Mouse (Mus musculus) liver, embryonic 14.5 days (tissue): ENCODE results near the gene Steap4. TPM values are rescaled to one million over a fixed set of nuclear protein-coding genes. Genes with fewer than 3 reads are reported as not detected.
A peak's percentile ranks its signal among the peaks of the same experiment; 100 is the strongest.
"Not testable (repeated sequence)": the region's sequence is repeated elsewhere in the genome, so short reads cannot be mapped to it uniquely, and the experiment has no call there.

Experiments
- ATAC-seq: fragments of 200-750 bp; cut with Nextera tagmentation; 2 replicates; pipeline ENCODE4 v1.8.0; 2017; ENCODE audit warnings: moderate number of reproducible peaks, mild to moderate bottlenecking, moderate library complexity; ENCODE audit not compliant: insufficient read depth
- DNase-seq, 3 experiments: peaks; one replicate each; pipeline ENCODE4 v3.0.0-alpha.2; 2012 to 2013; ENCODE audit warnings: low read depth in 3 of 3, low spot score in 3 of 3
- H3K27ac ChIP-seq: fragments of 300-500 bp; sonication (generic); 2 replicates; pipeline ENCODE4 v1.5.1; 2014; ENCODE audit warnings: moderate library complexity, mild to moderate bottlenecking, control low read depth, inconsistent platforms
- H3K27me3 ChIP-seq: fragments of 300-500 bp; sonication (generic); 2 replicates; pipeline ENCODE4 v1.6.1; 2014; ENCODE audit warnings: mild to moderate bottlenecking, low read length, moderate library complexity; ENCODE audit not compliant: control insufficient read depth, insufficient read depth
- H3K36me3 ChIP-seq: fragments of 300-500 bp; sonication (generic); replicated peaks from 2 replicates; pipeline ENCODE4 v1.6.1; 2014; ENCODE audit warnings: low read depth; ENCODE audit not compliant: control insufficient read depth, insufficient read depth
- H3K4me1 ChIP-seq, 2 experiments: fragments of 200-500 bp in 1 of 2; fragments of 300-500 bp in 1 of 2; sonication (generic) in 1 of 2; replicated peaks; 2 replicates each; pipeline ENCODE4 v1.6.1; 2012 to 2014; ENCODE audit warnings: antibody characterized with exemption in 1 of 2, inconsistent platforms in 1 of 2, low read length in 1 of 2; ENCODE audit not compliant: control insufficient read depth in 2 of 2, insufficient read depth in 2 of 2
- H3K4me2 ChIP-seq: fragments of 300-500 bp; sonication (generic); 2 replicates; pipeline ENCODE4 v1.6.1; 2014; ENCODE audit warnings: low read depth, mild to moderate bottlenecking, control low read depth, moderate library complexity
- H3K4me3 ChIP-seq, 2 experiments: fragments of 200-500 bp in 1 of 2; fragments of 300-500 bp in 1 of 2; sonication (generic) in 1 of 2; 2 replicates each; pipeline ENCODE4 v1.5.1; 2012 to 2014; ENCODE audit warnings: low read depth in 2 of 2, low read length in 2 of 2, mild to moderate bottlenecking in 2 of 2, control low read depth in 1 of 2, inconsistent platforms in 1 of 2, moderate library complexity in 1 of 2; ENCODE audit not compliant: insufficient read depth in 1 of 2
- H3K9ac ChIP-seq: fragments of 300-500 bp; sonication (generic); replicated peaks from 2 replicates; pipeline ENCODE4 v1.6.1; 2014; ENCODE audit warnings: mild to moderate bottlenecking, control low read depth, moderate library complexity
- H3K9me3 ChIP-seq: fragments of 300-500 bp; sonication (generic); 2 replicates; pipeline ENCODE4 v1.6.1; 2016; ENCODE audit warnings: low read length, mixed read lengths; ENCODE audit not compliant: control insufficient read depth
- CTCF ChIP-seq: IDR thresholded peaks from 2 replicates; pipeline ENCODE4 v1.5.1; 2016; ENCODE audit warnings: antibody characterized with exemption, low read depth, control low read depth
- EP300 ChIP-seq: IDR thresholded peaks from 2 replicates; pipeline ENCODE4 v1.6.1; 2016; ENCODE audit warnings: antibody characterized with exemption, low read depth
- WGBS: fragments of 180-500 bp; shearing (Covaris S2); extraction: QIAGEN DNeasy Blood & Tissue Kit; methylation state at CpG from one replicate; pipeline ENCODE4 v1.1.7; 2014; ENCODE audit not compliant: insufficient replicate concordance; 5-methylcytosine and 5-hydroxymethylcytosine counted together
- polyA plus RNA-seq, 2 experiments: library from polyadenylated mRNA; depleted of rRNA in 1 of 2; stranded (reverse) in 1 of 2; unstranded in 1 of 2; fragments of >200 nt; fragmentation: Nextera tagmentation in 1 of 2; extraction: Ambion mirVana in 1 of 2; gene quantifications; 2 replicates each; pipeline versions ENCODE4 v1.2.1 to v1.2.3; 2012 to 2014

The Steap4 gene
- polyA plus RNA-seq, 2 experiments = 2.0 to 4.5 TPM

DNA sequence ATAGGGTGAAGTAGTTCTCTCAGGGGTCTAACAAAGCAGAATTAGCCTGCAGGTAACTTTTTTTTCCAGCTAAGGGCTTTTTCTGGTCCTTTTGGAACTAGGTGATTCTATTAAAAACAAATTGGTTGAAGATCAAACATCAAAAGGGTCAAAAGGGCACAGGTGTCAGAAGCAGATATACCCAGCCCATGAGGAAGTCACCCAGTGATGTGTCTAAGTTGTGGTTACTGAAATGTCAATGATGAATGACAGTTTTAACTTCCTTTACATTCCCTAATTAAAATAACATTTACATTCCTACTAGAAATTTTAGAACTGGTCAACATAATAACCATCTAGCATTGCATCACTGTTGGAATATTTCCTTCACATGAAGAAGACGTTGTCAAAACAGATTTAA lies 27.7 kb downstream of the Steap4 start:
- DNase-seq (no peak), ATAC-seq (no peak)
- no peak overlapping the region for H3K4me2 ChIP-seq
- H3K4me1 ChIP-seq = no peaks in the 10 kb centered on the region
- WGBS = 32% methylated on average over 1 of the region's 1 CpGs
- H3K4me3 ChIP-seq = no peak overlapping the region
- no peaks in the 10 kb centered on the region for H3K27me3 ChIP-seq
- no peak overlapping the region for H3K9ac ChIP-seq
- no peaks in the 10 kb centered on the region for H3K36me3 ChIP-seq
- TF ChIP-seq EP300 (no peak), CTCF (no peak)
- no peak overlapping the region for H3K27ac ChIP-seq
- H3K9me3 ChIP-seq = no peaks in the 10 kb centered on the region

DNA sequence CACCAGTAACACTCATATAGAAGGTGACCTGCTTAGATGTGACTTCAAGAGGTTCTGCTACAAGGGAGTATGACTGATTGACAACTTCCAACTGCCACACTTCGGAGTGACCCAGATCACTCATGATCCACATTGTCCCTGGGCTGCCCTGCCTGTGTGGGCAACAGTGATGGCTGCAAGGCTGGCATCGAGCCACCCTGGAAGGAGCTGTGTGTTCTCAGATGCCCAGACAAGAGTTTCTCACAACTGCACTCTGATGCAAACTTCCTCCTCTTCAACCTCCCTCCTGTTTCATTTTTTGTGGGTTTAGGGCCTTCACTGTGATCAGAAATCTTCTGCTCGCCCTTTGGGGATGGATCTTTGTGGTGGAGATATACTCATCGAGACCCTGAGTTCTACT lies 28.2 kb downstream of the Steap4 start:
- no peak for DNase-seq
- Histone ChIP-seq H3K4me2 (no peak overlapping the region), H3K4me1 (no peaks in the 10 kb centered on the region), H3K27me3 (no peaks in the 10 kb centered on the region), H3K36me3 (no peaks in the 10 kb centered on the region), H3K4me3 (no peak overlapping the region), H3K9ac (no peak overlapping the region), H3K9me3 (no peaks in the 10 kb centered on the region), H3K27ac (no peak overlapping the region)
- TF ChIP-seq CTCF (no peak), EP300 (no peak)
- WGBS = 19% methylated on average over 4 of the region's 4 CpGs
- ATAC-seq = no peak

DNA sequence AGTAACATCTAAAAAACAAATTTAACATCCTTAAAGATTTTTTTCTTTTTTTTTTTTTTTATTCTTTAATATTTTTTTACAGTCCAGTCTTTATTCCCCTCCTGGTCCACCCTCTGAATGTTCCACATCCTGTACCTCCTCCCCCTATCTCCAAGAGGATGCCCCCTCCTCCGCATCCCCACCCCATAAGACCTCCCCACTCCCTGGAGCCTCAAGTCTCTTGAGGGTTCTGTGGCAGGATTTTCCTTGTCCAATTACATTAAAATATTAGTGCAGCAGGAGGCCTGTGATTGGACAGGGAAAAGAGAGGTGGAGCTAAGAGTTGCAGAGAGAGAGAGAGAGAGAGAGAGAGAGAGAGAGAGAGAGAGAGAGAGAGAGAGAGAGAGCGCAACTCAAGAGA lies 31.4 kb downstream of the Steap4 start:
- not testable (repeated sequence) for H3K4me3 ChIP-seq, H3K27ac ChIP-seq, H3K4me1 ChIP-seq, H3K4me2 ChIP-seq, H3K27me3 ChIP-seq, H3K36me3 ChIP-seq, H3K9me3 ChIP-seq, ATAC-seq, H3K9ac ChIP-seq, DNase-seq
- 66% methylated on average over 2 of the region's 2 CpGs for WGBS

DNA sequence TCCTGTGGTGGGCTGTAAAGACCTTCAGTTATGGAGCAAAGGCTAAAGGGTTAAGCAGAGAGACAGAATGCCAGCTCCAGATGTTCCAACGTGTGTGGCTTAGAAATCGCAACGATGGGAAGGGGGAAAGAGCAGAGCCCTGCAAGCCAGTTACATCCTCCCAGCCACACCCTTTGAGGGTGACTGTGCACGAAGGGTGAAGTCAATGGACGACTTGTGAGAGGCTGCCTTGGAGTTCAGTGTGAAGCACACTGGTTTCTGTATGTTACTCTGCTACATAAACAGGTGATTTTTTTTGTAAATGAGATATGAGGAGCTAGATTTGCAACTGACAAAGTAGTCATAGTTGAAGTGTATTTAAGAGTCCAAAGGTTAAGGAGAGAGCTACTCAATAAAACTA lies 33.5 kb downstream of the Steap4 start:
- ATAC-seq = no peak

DNA sequence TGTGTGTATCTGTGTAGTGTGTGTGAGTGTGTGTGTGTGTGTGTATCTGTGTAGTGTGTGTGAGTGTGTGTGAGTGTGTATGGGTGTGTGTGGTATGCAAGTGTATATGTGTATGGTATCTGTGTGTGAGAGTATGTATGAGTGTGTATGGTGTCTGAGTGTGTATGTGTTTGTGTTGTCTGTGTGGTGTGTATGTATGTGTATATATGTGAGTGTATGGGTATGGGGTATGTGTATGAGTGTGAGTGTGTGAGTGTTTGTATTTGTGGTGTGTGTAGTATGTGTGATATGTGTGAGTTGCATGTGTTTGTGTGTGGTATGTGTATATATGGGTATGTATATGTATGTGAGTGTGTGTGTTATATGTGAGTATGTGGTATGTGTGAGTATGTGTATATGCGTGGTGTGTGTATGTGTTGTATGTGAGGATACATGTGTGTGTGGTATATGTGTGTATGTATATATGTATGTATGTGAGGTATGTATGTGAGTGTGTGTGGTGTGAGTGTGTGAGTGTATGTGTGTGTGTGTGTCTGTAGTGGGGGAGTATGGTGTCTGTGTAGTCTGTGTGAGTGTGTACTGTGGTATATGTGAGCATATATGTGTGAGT lies 35.1 kb downstream of the Steap4 start:
- Histone ChIP-seq H3K4me1 (no peaks in the 10 kb centered on the region), H3K27me3 (no peaks in the 10 kb centered on the region), H3K4me2 (no peak overlapping the region), H3K9me3 (no peaks in the 10 kb centered on the region), H3K36me3 (no peaks in the 10 kb centered on the region), H3K27ac (no peak overlapping the region), H3K4me3 (no peak overlapping the region), H3K9ac (no peak overlapping the region)
- ATAC-seq (0 out of 2 replicates have a peak, but pooled peaks have one; percentile 11), DNase-seq (no peak)
- TF ChIP-seq CTCF (no peak), EP300 (no peak)
- WGBS = 69% methylated on average over 1 of the region's 1 CpGs

More for the DNA sequence above, 33.5 kb downstream of the Steap4 start:
- Histone ChIP-seq H3K4me2 (no peak overlapping the region), H3K27me3 (no peaks in the 10 kb centered on the region), H3K4me1 (no peaks in the 10 kb centered on the region), H3K27ac (no peak overlapping the region), H3K9me3 (no peaks in the 10 kb centered on the region), H3K36me3 (no peaks in the 10 kb centered on the region), H3K9ac (no peak overlapping the region), H3K4me3 (no peak overlapping the region)
- no peak for DNase-seq
- no peak for TF ChIP-seq CTCF
- TF ChIP-seq EP300 = no peak
- 16% methylated on average over 5 of the region's 5 CpGs for WGBS
